Mouse (Mus musculus) E14TG2a.4 (cell line): ENCODE measurements around the gene Stac.

Experiments
- H3K27me3 ChIP-seq: 2 replicates; pipeline ENCODE4 v1.6.1; 2014; ENCODE audit warnings: low read length, control low read depth; ENCODE audit not compliant: insufficient read depth
- H3K36me3 ChIP-seq: 2 replicates; pipeline ENCODE4 v1.6.1; 2014; ENCODE audit warnings: low read length, control low read depth; ENCODE audit not compliant: insufficient read depth
- H3K4me1 ChIP-seq: replicated peaks from 2 replicates; pipeline ENCODE4 v1.6.1; 2014; ENCODE audit warnings: low read depth, low read length, control low read depth
- H3K4me3 ChIP-seq: replicated peaks from 2 replicates; pipeline ENCODE4 v1.5.1; 2014; ENCODE audit warnings: mild to moderate bottlenecking, low read length
- H3K9me3 ChIP-seq: 2 replicates; pipeline ENCODE4 v1.6.1; 2014; ENCODE audit warnings: low read length, control low read depth
- CTCF ChIP-seq: conservative IDR thresholded peaks from 2 replicates; pipeline ENCODE4 v1.5.1; 2014; ENCODE audit warnings: low read length
- NANOG ChIP-seq: IDR thresholded peaks from 2 replicates; pipeline ENCODE4 v1.6.1; 2014; ENCODE audit warnings: borderline replicate concordance, low read length, mixed read lengths
- POU5F1 ChIP-seq: IDR thresholded peaks from 2 replicates; pipeline ENCODE4 v1.6.1; 2014; ENCODE audit warnings: low read length, borderline replicate concordance

The Stac gene

GRCm38 (mm10) chr9:111689680-111690483 lies at the start of gene Stac:
Gene Stac, minus strand, starts transcription at chr9:111690348.
- Histone ChIP-seq H3K9me3 (0 out of 2 replicates have a peak, but pooled peaks cover 5% of the 10 kb centered on the region), H3K36me3 (no peaks in the 10 kb centered on the region), H3K4me3 (peak within 1 kb of the TSS; percentile 79), H3K4me1 (peaks cover 5% of the 10 kb centered on the region; the same call in 1 of the 2 replicates), H3K27me3 (peaks cover 35% of the 10 kb centered on the region)
- no peak for TF ChIP-seq NANOG
- TF ChIP-seq POU5F1, result no peak
- TF ChIP-seq CTCF, result no peak

- Histone ChIP-seq H3K4me3 (no peak overlapping the region), H3K4me1 (no peaks in the 10 kb centered on the region), H3K36me3 (no peaks in the 10 kb centered on the region), H3K27me3 (no peaks in the 10 kb centered on the region), H3K9me3 (no peaks in the 10 kb centered on the region)
- no peak for TF ChIP-seq POU5F1
- no peak for TF ChIP-seq CTCF
- TF ChIP-seq NANOG, result no peak
Measured at GRCm38 (mm10) chr9:111739431-111740245, 49.5 kb upstream of the Stac start.

- Histone ChIP-seq H3K36me3 (no peaks in the 10 kb centered on the region), H3K4me3 (no peak overlapping the region), H3K9me3 (no peaks in the 10 kb centered on the region), H3K4me1 (0 out of 2 replicates have a peak, but pooled peaks cover 3% of the 10 kb centered on the region), H3K27me3 (no peaks in the 10 kb centered on the region)
- TF ChIP-seq CTCF (no peak), NANOG (no peak), POU5F1 (no peak)
Measured at GRCm38 (mm10) chr9:111739026-111739425, 48.9 kb upstream of the Stac start.

- Histone ChIP-seq H3K27me3 (no peaks in the 10 kb centered on the region), H3K4me1 (0 out of 2 replicates have a peak, but pooled peaks cover 5% of the 10 kb centered on the region), H3K4me3 (no peak overlapping the region), H3K36me3 (no peaks in the 10 kb centered on the region), H3K9me3 (no peaks in the 10 kb centered on the region)
- TF ChIP-seq POU5F1 (no peak), NANOG (no peak), CTCF (no peak)
Measured at GRCm38 (mm10) chr9:111737796-111738195, 47.6 kb upstream of the Stac start.

- no peak overlapping the region for H3K4me3 ChIP-seq
- no peak for TF ChIP-seq POU5F1
- no peak for TF ChIP-seq NANOG
- TF ChIP-seq CTCF, result no peak
Measured at GRCm38 (mm10) chr9:111735931-111736330, 45.8 kb upstream of the Stac start.

GRCm38 (mm10) chr9:111731939-111732670 lies 42.0 kb upstream of the Stac start:
- peak; percentile 20; the same call in 1 of the 2 replicates for TF ChIP-seq NANOG
- TF ChIP-seq CTCF, result no peak
- Histone ChIP-seq H3K36me3 (no peaks in the 10 kb centered on the region), H3K4me1 (peaks cover 19% of the 10 kb centered on the region), H3K27me3 (no peaks in the 10 kb centered on the region), H3K4me3 (no peak overlapping the region), H3K9me3 (no peaks in the 10 kb centered on the region)

More at GRCm38 (mm10) chr9:111735931-111736330, 45.8 kb upstream of the Stac start:
- Histone ChIP-seq H3K27me3 (no peaks in the 10 kb centered on the region), H3K9me3 (no peaks in the 10 kb centered on the region), H3K4me1 (peaks cover 19% of the 10 kb centered on the region), H3K36me3 (no peaks in the 10 kb centered on the region)

- H3K36me3 ChIP-seq, result no peaks in the 10 kb centered on the region
- H3K9me3 ChIP-seq, result no peaks in the 10 kb centered on the region
- H3K27me3 ChIP-seq, result no peaks in the 10 kb centered on the region
- TF ChIP-seq POU5F1 (no peak), CTCF (no peak), NANOG (peak; percentile 99)
- peaks cover 44% of the 10 kb centered on the region for H3K4me1 ChIP-seq
- peak overlapping the region; percentile 17; the same call in 1 of the 2 replicates for H3K4me3 ChIP-seq
Measured at GRCm38 (mm10) chr9:111724981-111725593, 34.9 kb upstream of the Stac start.
